Mouse (Mus musculus) MEL (cell line): ENCODE results near the gene Cabp7. TPM values are rescaled to one million over a fixed set of nuclear protein-coding genes. Genes with fewer than 3 reads are reported as not detected.
A peak's percentile ranks its signal among the peaks of the same experiment; 100 is the strongest.

Source experiments
- DNase-seq: peaks from one replicate; pipeline ENCODE4 v3.0.0; 2011; ENCODE audit warnings: low read depth, low spot score
- H3K27ac ChIP-seq: 2 replicates; pipeline ENCODE4 v1.5.1; 2012; ENCODE audit warnings: low read depth, mild to moderate bottlenecking, control low read depth, low read length, moderate library complexity; ENCODE audit not compliant: control insufficient read depth
- H3K27me3 ChIP-seq, 2 experiments: fragments of 150-350 bp in 1 of 2; sonication (generic) in 1 of 2; 2 replicates each; pipeline ENCODE4 v1.6.1; 2012; ENCODE audit warnings: low read length in 2 of 2, mild to moderate bottlenecking in 2 of 2, improper control_type of control experiment in 1 of 2, moderate library complexity in 1 of 2; ENCODE audit not compliant: insufficient read depth in 2 of 2, control insufficient read depth in 1 of 2
- H3K36me3 ChIP-seq, 2 experiments: 2 replicates each; pipeline ENCODE4 v1.6.1; 2012 to 2014; ENCODE audit warnings: low read length in 2 of 2, improper control_type of control experiment in 1 of 2, inconsistent platforms in 1 of 2, mild to moderate bottlenecking in 1 of 2; ENCODE audit not compliant: insufficient read depth in 2 of 2, control insufficient read depth in 1 of 2
- H3K4me1 ChIP-seq, 2 experiments: fragments of 150-350 bp in 1 of 2; sonication (generic) in 1 of 2; 2 replicates each; pipeline ENCODE4 v1.6.1; 2012; ENCODE audit warnings: low read length in 2 of 2, improper control_type of control experiment in 1 of 2, mild to moderate bottlenecking in 1 of 2; ENCODE audit not compliant: insufficient read depth in 2 of 2, control insufficient read depth in 1 of 2
- H3K4me3 ChIP-seq, 2 experiments: fragments of 150-350 bp in 1 of 2; sonication (generic) in 1 of 2; 2 replicates each; pipeline ENCODE4 v1.5.1; 2012; ENCODE audit warnings: low read depth in 2 of 2, low read length in 2 of 2, mild to moderate bottlenecking in 2 of 2, moderate library complexity in 2 of 2, control low read depth in 1 of 2, improper control_type of control experiment in 1 of 2; ENCODE audit not compliant: control insufficient read depth in 1 of 2, insufficient read depth in 1 of 2
- H3K79me2 ChIP-seq: 2 replicates; pipeline ENCODE4 v1.6.1; 2012; ENCODE audit warnings: mild to moderate bottlenecking, low read length, moderate library complexity; ENCODE audit not compliant: control insufficient read depth, poor library complexity, insufficient read depth
- H3K9ac ChIP-seq: 2 replicates; pipeline ENCODE4 v1.6.1; 2012; ENCODE audit warnings: low read depth, mild to moderate bottlenecking, control low read depth, low read length, moderate library complexity; ENCODE audit not compliant: control insufficient read depth, poor library complexity, severe bottlenecking
- H3K9me3 ChIP-seq: fragments of 150-350 bp; sonication (generic); replicated peaks from 2 replicates; pipeline ENCODE4 v1.6.1; 2012; ENCODE audit warnings: mild to moderate bottlenecking, low read length, improper control_type of control experiment, moderate library complexity; ENCODE audit not compliant: insufficient read depth
- CHD1 ChIP-seq: IDR thresholded peaks from 2 replicates; pipeline ENCODE4 v1.6.1; 2012; ENCODE audit warnings: low read depth, mild to moderate bottlenecking, inconsistent platforms, low read length, improper control_type of control experiment
- CTCF ChIP-seq, 3 experiments: IDR thresholded peaks in 2 of 3; conservative IDR thresholded peaks in 1 of 3; 2 replicates each; pipeline ENCODE4 v1.5.1; 2011 to 2012; ENCODE audit warnings: low read length in 3 of 3, low read depth in 2 of 3, mild to moderate bottlenecking in 2 of 3, improper control_type of control experiment in 1 of 3, inconsistent platforms in 1 of 3, mixed read lengths in 1 of 3, moderate library complexity in 1 of 3; ENCODE audit not compliant: control insufficient read depth in 1 of 3, insufficient read depth in 1 of 3, poor library complexity in 1 of 3, severe bottlenecking in 1 of 3
- E2F4 ChIP-seq: IDR thresholded peaks from 2 replicates; pipeline ENCODE4 v1.6.1; 2011; ENCODE audit warnings: low read depth, low read length, improper control_type of control experiment, borderline replicate concordance
- ELF1 ChIP-seq: IDR thresholded peaks from 2 replicates; pipeline ENCODE4 v1.6.1; 2014; ENCODE audit warnings: low read depth, mild to moderate bottlenecking, inconsistent platforms, low read length, improper control_type of control experiment, moderate library complexity
- EP300 ChIP-seq, 2 experiments: IDR thresholded peaks; 2 replicates each; pipeline ENCODE4 v1.6.1; 2011; ENCODE audit warnings: improper control_type of control experiment in 2 of 2, low read length in 2 of 2, low read depth in 1 of 2, mild to moderate bottlenecking in 1 of 2
- ETS1 ChIP-seq: IDR thresholded peaks from 2 replicates; pipeline ENCODE4 v1.6.1; 2012; ENCODE audit warnings: low read depth, mild to moderate bottlenecking, inconsistent platforms, low read length, improper control_type of control experiment, moderate library complexity
- GABPA ChIP-seq: IDR thresholded peaks from 2 replicates; pipeline ENCODE4 v1.6.1; 2012; ENCODE audit warnings: low read depth, mild to moderate bottlenecking, inconsistent platforms, low read length, improper control_type of control experiment, moderate library complexity
- GATA1 ChIP-seq: IDR thresholded peaks from 2 replicates; pipeline ENCODE4 v1.6.1; 2011; ENCODE audit warnings: low read depth, low read length, improper control_type of control experiment
- HCFC1 ChIP-seq: IDR thresholded peaks from 2 replicates; pipeline ENCODE4 v1.6.1; 2012; ENCODE audit warnings: low read depth, mild to moderate bottlenecking, inconsistent platforms, low read length, improper control_type of control experiment, moderate library complexity
- JUND ChIP-seq: IDR thresholded peaks from 2 replicates; pipeline ENCODE4 v1.6.1; 2011; ENCODE audit warnings: low read depth, mild to moderate bottlenecking, improper control_type of control experiment, low read length
- KAT2A ChIP-seq: conservative IDR thresholded peaks from 2 replicates; pipeline ENCODE4 v1.6.1; 2012; ENCODE audit warnings: low read depth, low read length, improper control_type of control experiment, inconsistent platforms
- MAFK ChIP-seq: IDR thresholded peaks from 2 replicates; pipeline ENCODE4 v1.6.1; 2011; ENCODE audit warnings: low read depth, mild to moderate bottlenecking, low read length, improper control_type of control experiment, borderline replicate concordance
- MAX ChIP-seq: IDR thresholded peaks from 2 replicates; pipeline ENCODE4 v1.6.1; 2011; ENCODE audit warnings: low read length, improper control_type of control experiment
- MAZ ChIP-seq: IDR thresholded peaks from 2 replicates; pipeline ENCODE4 v1.6.1; 2012; ENCODE audit warnings: low read depth, mild to moderate bottlenecking, inconsistent platforms, low read length, improper control_type of control experiment
- MEF2A ChIP-seq: IDR thresholded peaks from 2 replicates; pipeline ENCODE4 v1.6.1; 2014; ENCODE audit warnings: low read depth, mild to moderate bottlenecking, inconsistent platforms, low read length, improper control_type of control experiment; ENCODE audit not compliant: poor library complexity, insufficient replicate concordance, severe bottlenecking; ENCODE audit errors: extremely low read depth
- MXI1 ChIP-seq: IDR thresholded peaks from 2 replicates; pipeline ENCODE4 v1.6.1; 2011; ENCODE audit warnings: mild to moderate bottlenecking, low read depth, low read length, improper control_type of control experiment
- MYB ChIP-seq: IDR thresholded peaks from 2 replicates; pipeline ENCODE4 v1.6.1; 2011; ENCODE audit warnings: mild to moderate bottlenecking, low read depth, low read length, improper control_type of control experiment
- NELFE ChIP-seq: IDR thresholded peaks from 2 replicates; pipeline ENCODE4 v1.6.1; 2011; ENCODE audit warnings: low read depth, low read length, improper control_type of control experiment
- NRF1 ChIP-seq: IDR thresholded peaks from 2 replicates; pipeline ENCODE4 v1.6.1; 2014; ENCODE audit warnings: low read depth, mild to moderate bottlenecking, inconsistent platforms, low read length, improper control_type of control experiment, moderate library complexity; ENCODE audit not compliant: poor library complexity, insufficient read depth, severe bottlenecking
- POLR2AphosphoS5 ChIP-seq: IDR thresholded peaks from 2 replicates; pipeline ENCODE4 v1.6.1; 2012; ENCODE audit warnings: low read depth, borderline replicate concordance, mild to moderate bottlenecking, inconsistent platforms, low read length, moderate library complexity, mixed read lengths
- RCOR1 ChIP-seq: IDR thresholded peaks from 2 replicates; pipeline ENCODE4 v1.6.1; 2012; ENCODE audit warnings: low read depth, mild to moderate bottlenecking, inconsistent platforms, low read length, improper control_type of control experiment
- SIN3A ChIP-seq: IDR thresholded peaks from 2 replicates; pipeline ENCODE4 v1.6.1; 2012; ENCODE audit warnings: low read length, improper control_type of control experiment, inconsistent platforms
- SMC3 ChIP-seq: IDR thresholded peaks from 2 replicates; pipeline ENCODE4 v1.6.1; 2011; ENCODE audit warnings: low read depth, low read length, improper control_type of control experiment
- TAL1 ChIP-seq: IDR thresholded peaks from 2 replicates; pipeline ENCODE4 v1.6.1; 2012; ENCODE audit warnings: mild to moderate bottlenecking, inconsistent platforms, low read length, moderate library complexity, mixed read lengths
- TBP ChIP-seq: IDR thresholded peaks from 2 replicates; pipeline ENCODE4 v1.8.0; 2011; ENCODE audit warnings: low read depth, low read length, improper control_type of control experiment
- UBTF ChIP-seq: IDR thresholded peaks from 2 replicates; pipeline ENCODE4 v1.6.1; 2012; ENCODE audit warnings: low read depth, mild to moderate bottlenecking, inconsistent platforms, low read length, improper control_type of control experiment, moderate library complexity, borderline replicate concordance; ENCODE audit not compliant: insufficient read depth
- USF2 ChIP-seq, 2 experiments: IDR thresholded peaks; 2 replicates each; pipeline ENCODE4 v1.6.1; 2011 to 2012; ENCODE audit warnings: improper control_type of control experiment in 2 of 2, low read length in 2 of 2, borderline replicate concordance in 1 of 2, inconsistent platforms in 1 of 2, low read depth in 1 of 2, mild to moderate bottlenecking in 1 of 2; ENCODE audit not compliant: insufficient read depth in 1 of 2
- ZC3H11A ChIP-seq: IDR thresholded peaks from 2 replicates; pipeline ENCODE4 v1.6.1; 2012; ENCODE audit warnings: low read depth, mild to moderate bottlenecking, inconsistent platforms, low read length, improper control_type of control experiment
- ZKSCAN1 ChIP-seq: IDR thresholded peaks from 2 replicates; pipeline ENCODE4 v1.6.1; 2012; ENCODE audit warnings: low read depth, mild to moderate bottlenecking, inconsistent platforms, low read length, improper control_type of control experiment, moderate library complexity
- ZNF384 ChIP-seq: IDR thresholded peaks from 2 replicates; pipeline ENCODE4 v1.6.1; 2012; ENCODE audit warnings: low read depth, mild to moderate bottlenecking, inconsistent platforms, low read length, improper control_type of control experiment
- polyA plus RNA-seq, 2 experiments: library from polyadenylated mRNA; stranded (reverse) in 1 of 2; unstranded in 1 of 2; fragments of >175 nt in 1 of 2; fragments of >200 nt in 1 of 2; gene quantifications; 2 replicates each; pipeline versions ENCODE4 v1.2.1 to v1.2.4; 2012; ENCODE audit warnings: low replicate concordance in 2 of 2, low read depth in 1 of 2; ENCODE audit not compliant: insufficient read length in 2 of 2, insufficient read depth in 1 of 2, missing spikeins in 1 of 2
- total RNA-seq: library from RNA; depleted of rRNA; stranded (reverse); fragments of 300-350 nt; gene quantifications from 2 replicates; pipeline ENCODE4 v1.2.3, GENCODE M21; 2012

Cabp7 gene
- total and polyA plus RNA-seq, 3 experiments, result 0.23 TPM; not detected in 2

GRCm38 (mm10) chr11:4715596-4715995 lies 31.0 kb downstream of the Cabp7 start:
- DNase-seq, result no peak
- no peak overlapping the region for H3K4me3 ChIP-seq
- TF ChIP-seq KAT2A (no peak), POLR2AphosphoS5 (no peak), E2F4 (no peak), SMC3 (no peak), ELF1 (no peak), ETS1 (no peak), ZNF384 (no peak)
- TF ChIP-seq, all 39 proteins: peak for 0
- Histone ChIP-seq H3K27ac (no peak overlapping the region), H3K79me2 (no peaks in the 10 kb centered on the region), H3K36me3 (peaks cover 0 to 4% of the 10 kb centered on the region in 2 experiments; a peak in 2 of 4 replicates), H3K4me1 (peaks cover 5 to 7% of the 10 kb centered on the region in 2 experiments), H3K9ac (no peak overlapping the region), H3K27me3 (no peaks in the 10 kb centered on the region), H3K9me3 (no peaks in the 10 kb centered on the region)

- no peak overlapping the region for H3K4me3 ChIP-seq
- H3K9ac ChIP-seq, result peak overlapping the region; percentile 11; the same call in 1 of the 2 replicates
- H3K27ac ChIP-seq, result 0 out of 2 replicates have a peak overlapping the region, but pooled peaks have one; percentile 6
- H3K9me3 ChIP-seq, result no peaks in the 10 kb centered on the region
- peaks cover 0 to 4% of the 10 kb centered on the region in 2 experiments; a peak in 2 of 4 replicates for H3K36me3 ChIP-seq
- H3K27me3 ChIP-seq, result no peaks in the 10 kb centered on the region
- H3K79me2 ChIP-seq, result no peaks in the 10 kb centered on the region
- peaks cover 5 to 7% of the 10 kb centered on the region in 2 experiments for H3K4me1 ChIP-seq
- DNase-seq, result peak; percentile 89
- no peak for TF ChIP-seq HCFC1
- TF ChIP-seq E2F4, result no peak
- TF ChIP-seq RCOR1, result peak; percentile 42; the same call in 1 of the 2 replicates
- no peak for TF ChIP-seq KAT2A
- no peak for TF ChIP-seq MAFK
- TF ChIP-seq GATA1, result 0 out of 2 replicates have a peak, but pooled peaks have one; percentile 32
- TF ChIP-seq UBTF, result no peak
- TF ChIP-seq ZKSCAN1, result no peak
- no peak for TF ChIP-seq JUND
- TF ChIP-seq ZC3H11A, result no peak
- no peak for TF ChIP-seq MAZ
- TF ChIP-seq NRF1, result no peak
- peak; percentile 72 for TF ChIP-seq MAX
- no peak for TF ChIP-seq CTCF (IDR thresholded peaks at IDR 0.05 in 2 of 3, conservative IDR thresholded peaks at IDR 0.05 in 1 of 3; ENCODE audit: control insufficient read depth in 1 of 3, insufficient read depth in 1 of 3, low read depth in 2 of 3, low read length in 3 of 3, poor library complexity in 1 of 3, severe bottlenecking in 1 of 3)
- TF ChIP-seq GABPA, result no peak
- no peak for TF ChIP-seq TAL1
- no peak for TF ChIP-seq POLR2AphosphoS5
- peak; percentile 75 for TF ChIP-seq TBP
- TF ChIP-seq MXI1, result peak; percentile 76
- 0 out of 4 replicates have a peak, but pooled peaks of 1 of the 2 experiments have one; percentile 27 for TF ChIP-seq EP300 (IDR thresholded peaks at IDR 0.05; ENCODE audit: low read depth in 1 of 2, low read length in 2 of 2)
- no peak for TF ChIP-seq CHD1
- TF ChIP-seq SIN3A, result peak; percentile 58
- no peak for TF ChIP-seq MEF2A
- TF ChIP-seq SMC3, result no peak
- TF ChIP-seq USF2 (IDR thresholded peaks at IDR 0.05; ENCODE audit: borderline replicate concordance in 1 of 2, insufficient read depth in 1 of 2, low read depth in 1 of 2, low read length in 2 of 2), result no peak
- no peak for TF ChIP-seq NELFE
- TF ChIP-seq MYB, result no peak
- TF ChIP-seq ETS1, result no peak
- no peak for TF ChIP-seq ELF1
These were observed 31.9 kb downstream of the Cabp7 start for GRCm38 (mm10) chr11:4714727-4715126.
